Mouse (Mus musculus): ENCODE data around the gene Ccdc6.

Gene Ccdc6

DNA sequence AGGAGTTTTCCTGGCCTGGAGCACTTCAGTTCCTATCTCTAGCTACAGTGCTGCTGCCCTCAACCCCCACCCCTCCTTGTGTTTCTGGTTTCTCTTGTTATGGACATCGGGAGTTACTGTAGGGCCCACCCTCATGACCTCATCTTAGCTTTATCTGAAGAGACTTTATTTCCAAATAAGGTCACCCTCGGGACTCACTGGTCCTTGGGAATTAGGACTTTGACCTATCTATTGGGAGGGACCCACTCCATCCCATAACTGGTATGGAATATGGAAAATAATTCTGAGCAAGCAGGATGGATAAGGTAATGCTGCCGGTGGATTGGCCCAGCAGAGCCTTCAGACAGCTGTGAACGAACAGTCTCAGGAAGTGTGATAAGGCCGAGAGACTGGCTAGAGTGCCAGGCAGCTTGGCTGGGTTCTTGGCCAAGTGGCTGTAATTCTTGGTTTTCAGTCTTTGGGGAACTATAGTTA, 35.2 kb downstream of the Ccdc6 start:
- in situ Hi-C loops (cut with MseI, MboI) = no loop called here

- in situ Hi-C loops (cut with MseI, MboI) = no loop called here
Observed at GRCm38 (mm10) chr10:70132714-70133113, 35.8 kb downstream of the Ccdc6 start.

GRCm38 (mm10) chr10:70133188-70133587, 36.3 kb downstream of the Ccdc6 start:
- in situ Hi-C loops (cut with MseI, MboI) = no loop called here

- in situ Hi-C loops (cut with MseI, MboI) = no loop called here
Observed at GRCm38 (mm10) chr10:70135680-70136079, 38.8 kb downstream of the Ccdc6 start.

- in situ Hi-C loops (cut with MseI, MboI) = no loop called here
Observed at GRCm38 (mm10) chr10:70137652-70138051, 40.7 kb downstream of the Ccdc6 start.

- in situ Hi-C loops (cut with MseI, MboI) = no loop called here
Observed at GRCm38 (mm10) chr10:70138150-70138549, 41.2 kb downstream of the Ccdc6 start.

DNA sequence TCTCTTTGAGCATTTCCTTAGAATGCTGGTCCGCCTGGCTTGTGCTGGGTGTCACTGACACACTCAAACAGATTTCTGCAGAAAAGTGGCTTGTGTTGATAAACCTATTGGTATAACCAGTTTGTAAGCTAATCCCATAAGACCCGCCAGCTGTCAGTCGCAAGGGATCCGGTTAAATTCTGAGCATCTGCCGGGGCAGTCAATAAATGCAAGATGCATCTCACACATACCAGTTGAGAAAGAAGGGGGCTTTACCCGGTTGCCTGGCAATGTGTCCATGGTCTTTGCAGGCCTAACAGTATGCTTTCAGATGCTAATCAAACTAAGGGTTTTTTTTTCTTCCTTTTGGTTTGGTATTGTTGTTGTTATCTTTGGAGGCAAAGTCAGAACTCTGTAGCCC, 42.4 kb downstream of the Ccdc6 start:
- in situ Hi-C loops (cut with MseI, MboI) = no loop called here

- in situ Hi-C loops (cut with MseI, MboI) = no loop called here
Observed at GRCm38 (mm10) chr10:70140414-70140813, 43.5 kb downstream of the Ccdc6 start.

DNA sequence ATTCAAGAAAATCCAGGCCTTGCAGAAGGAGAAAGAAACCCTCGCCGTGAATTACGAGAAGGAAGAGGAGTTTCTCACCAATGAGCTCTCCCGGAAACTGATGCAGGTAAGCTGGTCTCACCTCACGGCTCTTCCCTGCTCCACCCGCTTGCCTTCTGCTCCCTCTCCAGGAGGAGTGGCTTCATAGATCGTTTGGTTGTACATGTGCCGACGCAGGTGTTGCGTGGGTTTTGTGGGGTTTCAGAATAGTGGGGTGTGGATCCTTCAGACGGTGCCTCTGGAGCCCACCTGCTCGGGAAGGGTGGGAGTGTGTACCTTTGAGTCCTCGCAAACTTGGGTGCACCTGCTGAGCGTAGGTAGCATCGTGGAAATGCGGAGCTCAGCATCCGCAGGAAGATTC, 45.7 kb downstream of the Ccdc6 start:
- in situ Hi-C loops (cut with MseI, MboI) = no loop called here

- in situ Hi-C loops (cut with MseI, MboI) = no loop called here
Observed at GRCm38 (mm10) chr10:70144004-70144557, 47.2 kb downstream of the Ccdc6 start.

DNA sequence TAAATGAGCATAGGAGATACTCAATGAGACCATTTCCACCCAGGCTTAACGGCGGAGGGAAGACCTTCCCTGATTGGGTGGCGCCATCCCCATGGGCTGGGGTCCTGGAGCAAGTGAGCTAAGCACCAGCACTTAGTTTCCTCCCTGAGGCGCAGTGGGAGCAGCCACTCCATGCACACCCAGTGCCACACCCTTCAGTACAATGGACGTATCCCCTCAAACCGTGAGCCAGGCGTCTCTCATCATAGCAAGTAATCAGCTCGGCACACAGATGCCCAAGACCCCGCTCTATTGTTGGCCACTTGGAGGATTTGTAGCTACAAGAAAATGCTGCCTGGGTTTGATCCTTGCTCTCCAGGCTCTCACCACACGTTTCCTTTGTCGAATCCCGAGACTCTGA, 49.0 kb downstream of the Ccdc6 start:
- in situ Hi-C loops (cut with MseI, MboI) = no loop called here

- in situ Hi-C loops (cut with MseI, MboI) = no loop called here
Observed at GRCm38 (mm10) chr10:70149093-70149492, 52.2 kb downstream of the Ccdc6 start.

- in situ Hi-C loops (cut with MseI, MboI) = no loop called here
Observed at GRCm38 (mm10) chr10:70150301-70150700, 53.4 kb downstream of the Ccdc6 start.

DNA sequence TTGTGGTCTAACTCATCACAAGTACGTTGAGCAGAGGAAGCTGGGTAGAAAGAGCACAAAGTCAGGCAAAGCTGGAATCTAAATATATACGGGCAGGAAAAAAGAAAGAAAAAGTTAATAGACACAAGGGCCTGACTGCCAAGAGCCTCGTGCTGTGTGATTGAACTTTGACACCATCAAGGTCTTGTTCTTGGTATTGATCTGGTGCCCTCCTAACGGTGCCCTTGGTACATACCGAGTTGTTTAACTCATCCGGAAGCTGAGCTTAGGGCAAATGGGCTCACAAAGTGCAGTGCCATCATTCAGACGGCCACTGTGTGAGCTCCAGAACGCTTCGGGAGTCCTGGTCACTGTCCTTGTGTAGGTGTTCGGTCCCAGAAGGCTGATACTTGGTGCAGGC, 54.2 kb downstream of the Ccdc6 start:
- in situ Hi-C loops (cut with MseI, MboI) = no loop called here

DNA sequence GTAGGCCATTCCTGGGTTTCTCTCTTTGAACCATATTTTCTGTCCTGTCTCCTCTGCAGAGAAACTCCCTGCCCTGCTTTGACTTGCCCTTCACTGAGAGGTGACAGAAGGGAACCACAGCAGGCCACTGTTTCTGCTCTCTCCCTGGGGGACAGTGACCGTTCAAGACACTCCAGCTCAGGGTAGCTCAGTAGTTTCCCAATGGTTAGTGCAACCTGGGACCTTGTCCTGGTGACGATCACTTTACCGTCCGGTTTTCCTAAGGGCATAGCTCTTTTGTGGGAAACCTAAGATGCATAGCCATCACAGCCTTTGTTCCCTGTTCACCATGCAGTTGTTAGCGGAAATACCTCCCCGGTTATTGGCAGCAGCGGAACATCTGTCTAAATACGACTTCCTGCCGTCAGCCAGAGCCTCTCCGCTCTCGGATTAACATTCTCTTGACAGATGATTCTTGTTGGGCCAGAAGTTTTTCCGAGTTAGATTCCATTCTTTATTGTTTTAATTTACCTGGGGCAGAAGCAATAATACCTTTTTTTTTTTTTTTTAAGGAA, 55.3 kb downstream of the Ccdc6 start:
- in situ Hi-C loops (cut with MseI, MboI) = no loop called here

GRCm38 (mm10) chr10:70153810-70154209, 56.9 kb downstream of the Ccdc6 start:
- in situ Hi-C loops (cut with MseI, MboI) = no loop called here

DNA sequence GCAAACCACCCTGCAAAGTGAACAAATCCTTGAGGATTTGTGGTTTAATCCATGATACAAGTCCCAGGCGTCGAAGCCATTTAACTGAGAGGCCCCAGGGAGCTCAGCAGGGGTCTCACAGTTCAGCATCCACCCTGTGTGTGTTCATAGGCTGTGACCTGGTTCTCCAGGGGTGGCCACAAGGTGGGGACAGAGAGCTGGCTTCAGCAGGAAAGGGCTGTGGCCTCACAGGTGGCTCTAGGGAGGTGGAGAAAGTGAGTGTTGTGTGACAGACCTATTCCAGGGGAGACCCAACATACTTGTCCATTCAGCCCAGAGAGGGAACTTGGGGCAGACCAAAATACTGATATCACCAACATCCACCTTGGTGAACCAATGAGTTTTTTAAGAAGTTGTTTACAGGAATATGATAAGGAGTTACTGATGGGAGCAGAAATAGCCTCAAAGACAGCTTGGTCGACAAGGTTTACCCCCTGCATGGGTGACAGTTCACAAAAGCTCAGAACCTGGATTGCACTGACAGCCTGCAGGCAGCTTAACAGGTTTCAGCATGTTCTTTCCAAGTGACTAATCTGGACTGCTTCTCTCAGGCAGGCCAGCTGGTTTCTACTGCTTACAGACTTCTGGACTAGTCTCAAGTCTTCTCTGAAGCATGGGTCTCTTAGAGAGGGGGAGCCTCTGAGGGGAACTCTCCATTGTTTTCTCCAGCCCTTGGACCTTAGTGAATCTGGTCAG, 59.7 kb downstream of the Ccdc6 start:
- in situ Hi-C loops (cut with MseI, MboI) = no loop called here

DNA sequence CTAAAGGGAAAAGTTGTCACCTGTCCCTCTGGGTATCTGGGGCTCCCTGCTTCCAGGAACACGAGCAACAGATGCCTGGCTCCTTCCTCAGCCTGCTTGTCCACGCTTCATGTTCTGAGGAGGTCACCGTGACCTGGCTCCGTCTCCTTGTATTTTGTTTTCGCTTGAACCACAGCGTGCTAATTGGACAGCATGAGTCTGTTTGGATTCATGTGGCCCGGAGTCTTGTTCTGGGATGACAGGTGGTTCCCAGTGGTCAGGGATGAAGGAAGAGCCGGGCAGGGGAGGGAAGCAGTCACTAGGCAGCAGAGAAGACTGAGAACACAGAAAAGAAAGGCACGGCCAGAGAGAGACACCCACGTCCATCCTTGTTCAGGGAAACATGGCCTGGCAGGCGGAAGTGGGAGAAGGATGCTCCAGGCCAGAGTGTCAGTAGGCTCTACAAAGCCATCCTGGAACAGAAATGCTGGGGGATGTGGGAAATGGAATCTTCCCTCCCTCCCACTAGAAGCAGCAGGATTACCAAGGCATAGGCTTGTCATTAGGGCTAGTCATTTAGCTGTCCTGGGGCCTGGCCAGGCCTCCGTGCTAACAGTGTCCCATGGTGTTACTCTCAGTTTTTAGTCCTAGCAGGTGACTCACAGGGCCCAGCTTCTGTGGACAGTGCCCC, 62.9 kb downstream of the Ccdc6 start:
- in situ Hi-C loops (cut with MseI, MboI) = no loop called here

DNA sequence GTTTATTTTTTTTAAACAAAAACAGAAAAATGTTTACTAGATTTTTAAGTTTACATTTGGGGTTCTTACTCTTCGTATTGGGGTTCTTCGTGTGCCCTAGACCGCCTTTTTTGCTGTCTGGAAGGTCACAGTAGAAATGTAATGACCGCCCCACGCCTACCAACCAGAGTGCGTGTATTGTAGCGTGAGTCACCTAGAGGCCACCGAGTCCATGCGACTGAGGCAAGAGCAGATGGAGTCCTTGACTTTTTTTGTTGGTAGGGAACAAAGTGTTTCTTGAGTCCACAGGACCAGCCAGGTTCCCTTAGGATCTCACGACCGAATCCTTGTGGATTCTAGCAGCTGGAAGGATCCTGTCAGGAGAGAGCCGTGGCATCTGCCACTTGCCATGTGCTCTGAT, 63.9 kb downstream of the Ccdc6 start:
- in situ Hi-C loops (cut with MseI, MboI) = no loop called here

GRCm38 (mm10) chr10:70161504-70161903, 64.6 kb downstream of the Ccdc6 start:
- in situ Hi-C loops (cut with MseI, MboI) = no loop called here

GRCm38 (mm10) chr10:70163681-70164080, 66.8 kb downstream of the Ccdc6 start:
- in situ Hi-C loops (cut with MseI, MboI) = no loop called here

DNA sequence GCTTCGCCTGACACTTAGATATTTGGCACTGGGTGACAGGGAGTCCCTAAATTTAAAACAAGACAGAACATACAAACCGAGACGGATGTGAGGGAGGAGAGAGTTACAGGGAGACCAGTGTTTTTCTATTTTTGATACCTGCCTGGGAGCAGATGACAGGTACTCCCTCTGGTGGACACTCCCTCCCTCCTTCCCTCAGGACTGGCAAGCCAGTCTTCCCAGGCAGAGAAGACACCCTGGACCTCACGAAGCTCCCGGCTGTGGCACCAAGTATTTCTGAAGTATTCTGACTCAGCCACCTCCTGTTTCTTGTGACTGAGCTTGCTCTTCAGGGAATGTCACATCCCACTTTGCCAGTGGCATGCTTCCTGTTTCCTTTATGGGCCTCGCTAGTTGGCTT, 69.0 kb downstream of the Ccdc6 start:
- in situ Hi-C loops (cut with MseI, MboI) = no loop called here

DNA sequence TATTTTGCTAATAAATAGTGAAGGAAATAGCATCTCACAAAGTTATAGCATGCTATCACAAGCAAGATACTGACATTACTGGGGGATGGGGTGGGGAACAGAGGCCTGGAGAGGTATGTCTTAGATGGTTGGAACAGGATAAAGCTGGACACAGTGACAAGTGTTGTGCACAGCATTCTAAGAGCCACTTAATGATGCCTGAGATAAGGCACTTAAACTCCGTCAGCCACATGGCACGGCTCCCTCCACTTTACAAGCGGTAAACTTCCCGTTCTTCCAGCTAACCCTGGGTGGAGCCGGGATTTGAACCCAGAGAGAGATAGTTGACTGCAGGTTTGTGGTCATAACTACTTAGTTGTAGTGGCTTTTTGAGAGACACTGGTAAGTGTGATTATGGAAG, 69.5 kb downstream of the Ccdc6 start:
- in situ Hi-C loops (cut with MseI, MboI) = no loop called here
